Mouse (Mus musculus) midbrain, embryonic 15.5 days (tissue): Measurements from ENCODE around the gene Tdrkh. TPM values are rescaled to one million over a fixed set of nuclear protein-coding genes. Genes with fewer than 3 reads are reported as not detected.

Experiments used
- ATAC-seq: fragments of 200-750 bp; cut with Nextera tagmentation; replicated peaks from 2 replicates; pipeline ENCODE4 v1.8.0; 2017; ENCODE audit warnings: moderate TSS enrichment
- H3K27ac ChIP-seq: fragments of 300-500 bp; sonication (generic); 2 replicates; pipeline ENCODE4 v1.5.1; 2015; ENCODE audit warnings: mild to moderate bottlenecking, inconsistent platforms
- H3K27me3 ChIP-seq: fragments of 300-500 bp; sonication (generic); replicated peaks from 2 replicates; pipeline ENCODE4 v1.6.1; 2015; ENCODE audit warnings: inconsistent platforms
- H3K36me3 ChIP-seq: fragments of 300-500 bp; sonication (generic); replicated peaks from 2 replicates; pipeline ENCODE4 v1.6.1; 2015; ENCODE audit warnings: inconsistent platforms
- H3K4me1 ChIP-seq: fragments of 300-500 bp; sonication (generic); 2 replicates; pipeline ENCODE4 v1.6.1; 2015; ENCODE audit warnings: inconsistent platforms
- H3K4me2 ChIP-seq: fragments of 300-500 bp; sonication (generic); 2 replicates; pipeline ENCODE4 v1.6.1; 2015; ENCODE audit warnings: inconsistent platforms, mild to moderate bottlenecking, moderate library complexity
- H3K4me3 ChIP-seq: fragments of 300-500 bp; sonication (generic); 2 replicates; pipeline ENCODE4 v1.5.1; 2015; ENCODE audit warnings: mild to moderate bottlenecking, inconsistent platforms
- H3K9ac ChIP-seq: fragments of 300-500 bp; sonication (generic); 2 replicates; pipeline ENCODE4 v1.6.1; 2015; ENCODE audit warnings: mild to moderate bottlenecking, inconsistent platforms
- H3K9me3 ChIP-seq: fragments of 300-500 bp; sonication (generic); 2 replicates; pipeline ENCODE4 v1.6.1; 2016; ENCODE audit warnings: inconsistent platforms
- WGBS: fragments of 180-500 bp; shearing (Covaris S2); methylation state at CpG from one replicate; pipeline ENCODE4 v1.1.7; 2015; ENCODE audit warnings: mixed read lengths; 5-methylcytosine and 5-hydroxymethylcytosine counted together
- polyA plus RNA-seq: library from polyadenylated mRNA; unstranded; fragments of >200 nt; fragmentation: Nextera tagmentation; extraction: Ambion mirVana; gene quantifications from 2 replicates; pipeline ENCODE4 v1.2.1, GENCODE M21; 2015

Gene Tdrkh
- polyA plus RNA-seq, 1 experiment from 2014 or later = 53.2 TPM

GRCm38 (mm10) chr3:94374636-94375035, 38.4 kb upstream of the Tdrkh start:
- no peak overlapping the region for H3K4me3 ChIP-seq
- H3K9me3 ChIP-seq = no peaks in the 10 kb centered on the region
- H3K9ac ChIP-seq = no peak overlapping the region
- no peak overlapping the region for H3K4me2 ChIP-seq
- H3K36me3 ChIP-seq = no peaks in the 10 kb centered on the region
- no peaks in the 10 kb centered on the region for H3K27me3 ChIP-seq
- ATAC-seq = no peak
- H3K27ac ChIP-seq = no peak overlapping the region
- peaks cover 22% of the 10 kb centered on the region for H3K4me1 ChIP-seq

GRCm38 (mm10) chr3:94375146-94375545, 37.9 kb upstream of the Tdrkh start:
- H3K9me3 ChIP-seq = no peaks in the 10 kb centered on the region
- peaks cover 23% of the 10 kb centered on the region for H3K4me1 ChIP-seq
- no peaks in the 10 kb centered on the region for H3K36me3 ChIP-seq
- H3K4me3 ChIP-seq = no peak overlapping the region
- H3K9ac ChIP-seq = no peak overlapping the region
- no peak overlapping the region for H3K27ac ChIP-seq
- H3K4me2 ChIP-seq = no peak overlapping the region
- no peak for ATAC-seq
- WGBS = 70% methylated on average over 2 of the region's 2 CpGs
- H3K27me3 ChIP-seq = no peaks in the 10 kb centered on the region

GRCm38 (mm10) chr3:94375861-94376260, 37.2 kb upstream of the Tdrkh start:
- 49% methylated on average over 5 of the region's 5 CpGs for WGBS
- no peaks in the 10 kb centered on the region for H3K36me3 ChIP-seq
- no peak for ATAC-seq

GRCm38 (mm10) chr3:94377028-94377923, 35.8 kb upstream of the Tdrkh start:
- Histone ChIP-seq H3K36me3 (no peaks in the 10 kb centered on the region), H3K9ac (no peak overlapping the region), H3K4me1 (peaks cover 19% of the 10 kb centered on the region), H3K9me3 (no peaks in the 10 kb centered on the region), H3K4me2 (no peak overlapping the region), H3K4me3 (no peak overlapping the region), H3K27me3 (no peaks in the 10 kb centered on the region), H3K27ac (no peak overlapping the region)
- 22% methylated on average over 13 of the region's 13 CpGs for WGBS
- no peak for ATAC-seq

More at GRCm38 (mm10) chr3:94375861-94376260, 37.2 kb upstream of the Tdrkh start:
- Histone ChIP-seq H3K9ac (no peak overlapping the region), H3K4me2 (no peak overlapping the region), H3K4me1 (peaks cover 24% of the 10 kb centered on the region), H3K4me3 (no peak overlapping the region), H3K9me3 (no peaks in the 10 kb centered on the region), H3K27me3 (no peaks in the 10 kb centered on the region), H3K27ac (no peak overlapping the region)

- 0 out of 2 replicates have a peak, but pooled peaks cover 2% of the 10 kb centered on the region for H3K4me1 ChIP-seq
- no peaks in the 10 kb centered on the region for H3K27me3 ChIP-seq
- no peak overlapping the region for H3K9ac ChIP-seq
- H3K36me3 ChIP-seq = no peaks in the 10 kb centered on the region
- no peak overlapping the region for H3K4me2 ChIP-seq
- no peaks in the 10 kb centered on the region for H3K9me3 ChIP-seq
- no peak overlapping the region for H3K27ac ChIP-seq
- ATAC-seq = no peak
- no peak overlapping the region for H3K4me3 ChIP-seq
- 29% methylated on average over 9 of the region's 9 CpGs for WGBS
Observed at GRCm38 (mm10) chr3:94379831-94380510, 33.1 kb upstream of the Tdrkh start.

GRCm38 (mm10) chr3:94382308-94382707, 30.8 kb upstream of the Tdrkh start:
- no peaks in the 10 kb centered on the region for H3K9me3 ChIP-seq
- no peaks in the 10 kb centered on the region for H3K27me3 ChIP-seq
- no peak overlapping the region for H3K27ac ChIP-seq
- H3K9ac ChIP-seq = no peak overlapping the region
- 73% methylated on average over 5 of the region's 5 CpGs for WGBS
- H3K4me3 ChIP-seq = no peak overlapping the region
- H3K36me3 ChIP-seq = no peaks in the 10 kb centered on the region
- H3K4me2 ChIP-seq = no peak overlapping the region
- ATAC-seq = no peak
- 0 out of 2 replicates have a peak, but pooled peaks cover 2% of the 10 kb centered on the region for H3K4me1 ChIP-seq

GRCm38 (mm10) chr3:94383476-94383875, 29.6 kb upstream of the Tdrkh start:
- no peak overlapping the region for H3K4me2 ChIP-seq

GRCm38 (mm10) chr3:94386671-94387070, 26.4 kb upstream of the Tdrkh start:
- H3K27me3 ChIP-seq = no peaks in the 10 kb centered on the region
- no peak for ATAC-seq
- WGBS = 57% methylated on average over 4 of the region's 4 CpGs

More at GRCm38 (mm10) chr3:94383476-94383875, 29.6 kb upstream of the Tdrkh start:
- no peak for ATAC-seq
- WGBS = 54% methylated on average over 3 of the region's 3 CpGs
- H3K9me3 ChIP-seq = no peaks in the 10 kb centered on the region
- no peak overlapping the region for H3K4me3 ChIP-seq
- no peak overlapping the region for H3K9ac ChIP-seq
- 0 out of 2 replicates have a peak, but pooled peaks cover 2% of the 10 kb centered on the region for H3K4me1 ChIP-seq
- no peaks in the 10 kb centered on the region for H3K36me3 ChIP-seq
- H3K27me3 ChIP-seq = no peaks in the 10 kb centered on the region
- H3K27ac ChIP-seq = no peak overlapping the region

GRCm38 (mm10) chr3:94387391-94387790, 25.7 kb upstream of the Tdrkh start:
- H3K4me1 ChIP-seq = no peaks in the 10 kb centered on the region
- no peak overlapping the region for H3K9ac ChIP-seq
- no peak overlapping the region for H3K4me2 ChIP-seq
- ATAC-seq = no peak
- no peaks in the 10 kb centered on the region for H3K36me3 ChIP-seq
- no peak overlapping the region for H3K4me3 ChIP-seq
- H3K27ac ChIP-seq = no peak overlapping the region
- no peaks in the 10 kb centered on the region for H3K27me3 ChIP-seq
- 91% methylated on average over 10 of the region's 10 CpGs for WGBS
- H3K9me3 ChIP-seq = no peaks in the 10 kb centered on the region

More at GRCm38 (mm10) chr3:94386671-94387070, 26.4 kb upstream of the Tdrkh start:
- Histone ChIP-seq H3K4me2 (no peak overlapping the region), H3K27ac (no peak overlapping the region), H3K9ac (no peak overlapping the region), H3K4me1 (no peaks in the 10 kb centered on the region), H3K4me3 (no peak overlapping the region), H3K36me3 (no peaks in the 10 kb centered on the region), H3K9me3 (no peaks in the 10 kb centered on the region)

GRCm38 (mm10) chr3:94388047-94388446, 25.0 kb upstream of the Tdrkh start:
- no peaks in the 10 kb centered on the region for H3K36me3 ChIP-seq
- no peaks in the 10 kb centered on the region for H3K4me1 ChIP-seq
- H3K4me3 ChIP-seq = no peak overlapping the region
- ATAC-seq = no peak
- no peak overlapping the region for H3K9ac ChIP-seq
- WGBS = 81% methylated on average over 5 of the region's 5 CpGs
- H3K27me3 ChIP-seq = no peaks in the 10 kb centered on the region
- H3K4me2 ChIP-seq = no peak overlapping the region
- H3K27ac ChIP-seq = no peak overlapping the region
- no peaks in the 10 kb centered on the region for H3K9me3 ChIP-seq

- Histone ChIP-seq H3K27ac (no peak overlapping the region), H3K9ac (no peak overlapping the region), H3K9me3 (no peaks in the 10 kb centered on the region), H3K4me1 (no peaks in the 10 kb centered on the region), H3K4me2 (no peak overlapping the region), H3K36me3 (no peaks in the 10 kb centered on the region), H3K27me3 (no peaks in the 10 kb centered on the region), H3K4me3 (no peak overlapping the region)
- WGBS = 93% methylated on average over 16 of the region's 16 CpGs
- no peak for ATAC-seq
Observed at GRCm38 (mm10) chr3:94389420-94389819, 23.7 kb upstream of the Tdrkh start.

- no peak for ATAC-seq
- no peaks in the 10 kb centered on the region for H3K9me3 ChIP-seq
- 77% methylated on average over 5 of the region's 5 CpGs for WGBS
Observed at GRCm38 (mm10) chr3:94391001-94391400, 22.1 kb upstream of the Tdrkh start.

More at GRCm38 (mm10) chr3:94391001-94391400, 22.1 kb upstream of the Tdrkh start:
- Histone ChIP-seq H3K9ac (no peak overlapping the region), H3K27ac (no peak overlapping the region), H3K27me3 (no peaks in the 10 kb centered on the region), H3K4me3 (no peak overlapping the region), H3K36me3 (no peaks in the 10 kb centered on the region), H3K4me1 (no peaks in the 10 kb centered on the region), H3K4me2 (no peak overlapping the region)
